Mouse (Mus musculus): ENCODE results near the gene D130043K22Rik.

D130043K22Rik gene

DNA sequence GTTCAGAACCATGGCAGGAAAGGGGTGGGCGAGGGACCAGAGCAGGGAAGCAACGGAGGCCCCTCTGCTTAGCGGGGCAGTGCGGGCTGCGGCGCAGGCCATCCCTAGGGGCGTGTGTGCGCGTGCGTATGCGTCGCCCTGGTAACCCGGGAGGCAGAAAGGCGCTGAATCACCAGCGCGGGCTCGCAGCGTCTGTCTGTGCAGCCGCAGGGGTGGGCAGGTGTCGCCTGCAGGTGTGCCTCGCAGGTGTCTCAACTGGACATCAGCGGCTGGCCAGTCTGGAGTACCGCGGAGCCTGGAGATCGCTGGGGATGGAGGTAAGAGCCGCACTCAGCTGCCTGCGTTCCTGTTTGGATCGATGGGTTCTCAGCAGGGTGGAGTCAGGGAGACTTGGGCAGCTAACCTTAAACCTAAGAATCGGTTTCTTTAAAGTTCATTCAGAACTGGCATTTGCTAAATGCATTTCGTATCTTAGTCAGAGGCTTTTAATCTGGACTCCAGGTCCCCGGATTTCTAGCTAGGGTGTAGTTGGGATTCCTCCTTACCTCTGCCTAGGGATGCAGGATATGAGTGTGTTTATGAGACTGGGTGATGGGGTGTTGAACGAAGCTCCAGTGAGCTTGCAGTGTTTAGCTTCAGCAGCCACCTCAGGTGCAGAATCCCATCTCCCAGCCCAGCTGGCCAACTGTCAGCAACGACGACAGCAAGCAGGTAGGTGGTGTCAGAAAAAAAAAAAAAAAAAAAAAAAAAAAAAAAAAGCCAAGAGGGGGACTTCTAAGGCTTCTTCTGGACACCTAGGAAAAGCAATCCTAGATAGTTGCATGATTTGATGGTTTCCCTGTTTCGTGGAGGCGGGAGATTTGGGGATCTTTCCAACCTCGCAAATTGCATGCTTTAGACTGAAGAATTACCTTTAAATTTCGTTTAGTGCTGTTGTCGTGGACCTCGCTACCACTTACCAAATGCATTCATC is at the start of gene D130043K22Rik:
TSS of gene D130043K22Rik (plus strand) at position 153 of the 973 bp plus-strand sequence.
- peak; percentile 67 for DNase-seq

DNA sequence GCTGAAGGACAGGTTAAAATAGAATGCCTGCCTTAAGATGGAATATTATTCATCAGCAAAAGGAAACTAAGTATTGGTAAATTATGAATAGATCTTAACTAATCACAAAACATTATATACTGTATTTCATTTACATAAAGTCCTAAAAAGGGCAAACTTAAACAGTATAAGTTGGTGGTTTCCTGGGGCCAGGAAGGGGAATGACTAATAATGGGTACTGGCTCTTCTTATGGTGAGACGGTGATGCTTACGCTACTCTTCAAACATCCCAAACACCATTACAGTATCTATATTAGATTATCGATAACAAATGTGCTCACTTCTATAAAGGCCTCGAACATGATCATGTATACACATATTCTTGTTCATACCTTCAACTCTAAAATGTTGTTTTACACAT is 46.2 kb upstream of the D130043K22Rik start:
- no peak for DNase-seq

DNA sequence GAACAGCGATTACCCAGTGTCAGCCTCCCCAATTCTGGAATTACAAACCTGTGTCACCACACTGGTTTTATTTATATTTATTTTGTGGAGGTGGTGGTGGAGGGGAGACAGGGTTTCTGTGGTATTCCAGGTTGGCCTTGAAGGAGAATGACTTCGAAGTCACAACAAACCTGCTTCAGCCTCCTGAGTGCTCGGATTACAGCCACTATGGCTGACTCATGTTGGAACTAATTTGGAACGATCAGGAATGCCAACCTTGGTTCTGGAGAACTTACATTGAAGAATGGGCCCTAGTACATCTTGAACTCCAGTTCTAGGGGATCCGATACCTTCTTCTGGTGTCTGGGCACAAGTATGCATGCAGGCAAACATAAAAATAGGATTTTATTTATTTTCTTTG is 45.6 kb upstream of the D130043K22Rik start:
- DNase-seq, result no peak

DNA sequence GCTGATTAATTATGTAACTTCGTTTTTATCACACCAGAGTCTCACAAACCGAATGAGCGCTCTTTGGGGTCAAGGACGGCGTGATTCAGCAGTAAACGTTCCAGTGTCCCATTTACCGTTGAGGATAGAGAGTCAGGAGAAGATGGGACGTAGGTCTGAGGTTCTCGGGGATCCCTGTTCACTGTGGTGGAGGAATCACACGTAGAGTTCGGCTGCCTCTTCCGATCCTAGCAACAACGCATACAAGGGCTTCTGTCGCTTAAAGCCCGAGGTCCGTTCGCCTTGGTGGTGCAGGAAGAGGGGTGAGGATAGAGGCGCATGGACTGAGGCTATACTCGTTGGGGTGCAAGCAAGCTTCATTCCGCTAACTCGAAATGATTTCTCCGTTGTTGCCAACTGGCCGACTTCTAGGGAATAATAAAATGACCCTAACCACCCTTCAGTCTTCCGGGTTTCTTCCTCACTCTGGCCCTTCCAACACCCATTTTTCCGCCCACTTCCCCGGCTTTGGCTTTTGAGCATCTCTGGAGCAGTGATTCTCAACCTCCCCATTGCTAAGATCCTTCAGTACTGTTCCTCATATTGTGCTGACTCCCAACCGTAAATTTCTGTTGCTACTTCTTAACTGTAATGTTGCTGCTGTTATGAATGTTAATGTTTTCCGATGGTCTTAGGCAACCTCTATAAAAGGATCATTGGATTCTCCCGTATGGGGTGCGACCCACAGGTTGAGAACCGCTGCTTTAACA is 44.8 kb upstream of the D130043K22Rik start:
- DNase-seq, result peak; percentile 52

DNA sequence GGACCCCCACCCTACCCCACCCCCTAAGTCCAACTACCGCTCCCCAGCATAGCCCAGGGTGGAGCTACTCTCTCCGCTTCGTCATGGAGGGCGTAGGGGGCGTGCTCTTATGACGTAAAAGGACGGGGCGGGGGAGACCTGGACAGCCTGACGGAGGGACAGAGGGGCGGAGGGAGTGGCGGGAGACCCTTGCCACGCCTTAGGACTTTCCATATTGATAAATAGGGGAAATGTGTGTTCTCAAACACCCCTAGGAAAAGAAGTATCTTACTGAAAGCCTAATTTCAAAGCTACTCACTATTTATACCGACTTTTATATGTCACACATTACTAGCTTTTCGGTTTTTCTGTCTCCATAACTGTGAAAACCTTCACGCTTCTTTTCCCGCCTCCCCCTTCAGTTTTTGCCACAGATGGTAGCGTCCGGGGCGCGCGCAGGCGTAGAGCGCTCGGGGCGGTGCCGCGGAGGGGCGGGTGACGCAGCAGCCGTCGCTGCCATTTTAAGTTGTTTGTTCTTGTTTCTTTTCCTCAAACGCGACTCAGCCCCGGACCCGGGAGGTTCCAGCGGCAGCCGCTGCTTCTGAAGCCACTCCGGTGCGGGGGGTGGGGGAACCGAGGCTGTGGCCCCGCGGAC is 44.1 kb upstream of the D130043K22Rik start:
- peak; percentile 97 for DNase-seq

DNA sequence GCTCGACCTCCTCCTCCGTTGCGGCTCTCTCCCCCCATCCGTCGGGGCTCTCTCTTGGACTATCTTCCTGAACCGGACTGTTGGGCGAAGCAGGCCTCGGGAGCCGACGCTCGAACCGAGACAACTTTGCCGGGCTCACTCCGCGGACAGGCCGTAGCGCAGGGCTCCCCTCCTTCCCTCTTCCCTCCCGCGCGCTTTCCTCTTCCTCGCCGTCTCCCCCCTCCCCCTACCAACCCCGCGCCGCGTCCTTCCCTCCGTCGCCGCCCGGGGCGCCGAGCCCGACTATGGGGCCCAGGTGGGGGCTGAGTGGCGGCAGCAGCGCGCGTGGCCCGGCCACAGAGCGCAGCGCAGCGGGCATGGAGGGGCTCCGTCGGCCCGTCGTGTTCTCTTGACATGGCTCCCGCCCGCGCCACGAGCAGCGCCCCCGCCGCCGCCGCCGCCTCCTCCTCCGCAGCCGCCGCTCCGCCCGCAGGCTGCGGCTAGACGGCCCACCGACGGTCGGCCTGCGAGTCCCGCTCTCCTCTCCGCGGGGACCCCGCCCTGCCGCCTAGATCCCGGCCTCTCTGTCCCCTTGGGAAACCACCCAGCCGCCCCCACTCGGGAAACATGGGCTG is 43.5 kb upstream of the D130043K22Rik start, which contains the start of gene BC005537:
TSS of gene BC005537 (plus strand) at position 350 of the 614 bp plus-strand sequence.
- peak; percentile 84 for DNase-seq

DNA sequence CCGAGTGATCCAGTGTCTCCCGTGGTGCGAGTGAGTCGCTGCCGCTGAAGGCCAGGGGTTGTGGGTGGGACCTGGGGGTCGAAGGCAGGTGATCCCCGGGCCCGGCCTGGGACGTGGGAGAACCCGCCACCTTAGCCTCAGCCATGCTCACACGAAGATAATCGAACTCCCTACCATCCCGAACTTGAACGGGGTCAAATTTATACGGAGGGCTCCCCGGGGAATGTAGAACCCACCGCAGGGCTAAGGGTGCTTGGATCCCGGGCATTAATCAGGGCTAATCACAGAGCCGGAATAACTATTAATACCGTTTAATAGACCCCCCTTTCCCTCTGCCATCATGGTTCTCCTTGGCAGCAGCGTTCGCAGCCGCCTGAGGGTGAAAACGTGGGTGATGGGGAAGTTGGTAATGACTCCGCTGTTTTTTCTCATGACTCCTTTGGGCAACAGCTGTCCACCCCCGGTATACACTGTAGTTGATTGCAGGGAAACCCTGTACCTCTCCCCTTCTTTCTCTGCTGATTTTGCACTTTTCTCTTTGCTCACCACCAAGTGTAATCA is 42.7 kb upstream of the D130043K22Rik start:
- DNase-seq, result peak; percentile 50

DNA sequence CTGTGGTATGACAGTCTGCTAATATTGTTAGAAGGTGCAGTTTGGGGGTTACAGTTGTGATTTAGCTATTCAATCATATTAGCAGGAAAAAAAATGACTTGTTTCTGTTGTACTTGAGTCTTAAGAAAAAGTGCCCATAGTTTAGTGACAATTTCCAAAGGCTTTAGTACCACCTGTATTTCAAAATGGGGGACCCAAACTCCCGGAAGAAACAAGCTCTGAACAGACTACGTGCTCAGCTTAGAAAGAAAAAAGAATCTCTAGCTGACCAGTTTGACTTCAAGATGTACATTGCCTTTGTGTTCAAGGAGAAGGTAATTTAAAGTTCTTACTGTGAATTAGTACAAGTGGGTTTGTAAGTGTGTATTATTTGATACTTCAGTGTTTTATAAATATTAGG is 41.7 kb upstream of the D130043K22Rik start:
- DNase-seq, result no peak

DNA sequence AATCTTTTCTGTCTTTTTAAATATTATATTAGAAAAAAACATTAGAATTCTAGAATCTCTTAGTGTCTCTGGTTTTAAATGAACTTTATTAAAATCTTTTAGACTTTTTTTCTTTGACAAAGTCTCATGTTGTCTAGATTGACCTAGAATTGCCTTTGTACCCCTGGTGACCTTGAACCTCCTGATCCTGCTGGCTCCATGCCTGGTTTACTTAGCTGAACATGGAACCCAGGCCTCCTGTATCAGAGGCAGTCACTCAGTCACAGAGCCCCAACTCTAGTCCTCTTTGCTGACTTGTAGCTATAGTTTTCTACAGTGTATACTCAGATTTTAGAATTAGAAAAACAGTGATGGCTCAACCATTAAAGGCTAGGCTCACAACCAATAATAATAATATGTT is 38.9 kb upstream of the D130043K22Rik start:
- DNase-seq, result no peak

DNA sequence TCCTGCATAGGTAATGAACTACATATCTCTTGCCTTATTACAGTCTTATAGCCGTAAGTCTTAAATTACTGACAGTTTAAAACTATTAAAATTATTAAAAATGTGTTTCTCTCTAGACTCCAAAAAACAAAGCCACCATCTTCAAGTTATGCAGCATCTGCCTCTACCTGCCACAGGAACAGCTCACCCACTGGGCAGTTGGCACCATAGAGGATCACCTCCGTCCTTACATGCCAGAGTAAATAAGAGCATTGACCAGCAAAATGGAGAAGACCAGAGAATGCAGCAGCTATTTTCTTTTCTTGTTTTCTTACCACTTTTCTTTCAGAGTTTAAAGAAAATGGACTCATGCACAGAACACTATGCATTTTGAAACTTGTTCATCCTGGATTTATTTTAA is 32.4 kb upstream of the D130043K22Rik start:
- no peak for DNase-seq

DNA sequence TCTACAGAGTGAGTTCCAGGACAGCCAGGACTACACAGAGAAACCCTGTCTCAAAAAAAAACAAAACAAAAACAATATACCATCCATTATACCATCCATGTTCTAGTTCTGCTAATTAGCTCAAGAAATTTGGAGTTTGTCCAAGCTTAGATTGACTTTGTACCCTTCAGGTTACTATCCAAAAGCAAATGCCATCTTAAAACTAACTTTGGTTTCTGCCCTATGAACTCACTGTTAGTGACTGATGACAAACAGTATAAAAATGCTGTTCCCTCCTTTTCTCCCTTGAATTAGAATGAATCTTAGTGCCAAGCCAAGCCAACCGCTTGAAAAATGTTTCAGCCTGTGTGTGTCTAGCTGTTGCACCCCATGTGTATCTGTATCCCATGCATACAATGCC is 30.3 kb upstream of the D130043K22Rik start:
- no peak for DNase-seq

DNA sequence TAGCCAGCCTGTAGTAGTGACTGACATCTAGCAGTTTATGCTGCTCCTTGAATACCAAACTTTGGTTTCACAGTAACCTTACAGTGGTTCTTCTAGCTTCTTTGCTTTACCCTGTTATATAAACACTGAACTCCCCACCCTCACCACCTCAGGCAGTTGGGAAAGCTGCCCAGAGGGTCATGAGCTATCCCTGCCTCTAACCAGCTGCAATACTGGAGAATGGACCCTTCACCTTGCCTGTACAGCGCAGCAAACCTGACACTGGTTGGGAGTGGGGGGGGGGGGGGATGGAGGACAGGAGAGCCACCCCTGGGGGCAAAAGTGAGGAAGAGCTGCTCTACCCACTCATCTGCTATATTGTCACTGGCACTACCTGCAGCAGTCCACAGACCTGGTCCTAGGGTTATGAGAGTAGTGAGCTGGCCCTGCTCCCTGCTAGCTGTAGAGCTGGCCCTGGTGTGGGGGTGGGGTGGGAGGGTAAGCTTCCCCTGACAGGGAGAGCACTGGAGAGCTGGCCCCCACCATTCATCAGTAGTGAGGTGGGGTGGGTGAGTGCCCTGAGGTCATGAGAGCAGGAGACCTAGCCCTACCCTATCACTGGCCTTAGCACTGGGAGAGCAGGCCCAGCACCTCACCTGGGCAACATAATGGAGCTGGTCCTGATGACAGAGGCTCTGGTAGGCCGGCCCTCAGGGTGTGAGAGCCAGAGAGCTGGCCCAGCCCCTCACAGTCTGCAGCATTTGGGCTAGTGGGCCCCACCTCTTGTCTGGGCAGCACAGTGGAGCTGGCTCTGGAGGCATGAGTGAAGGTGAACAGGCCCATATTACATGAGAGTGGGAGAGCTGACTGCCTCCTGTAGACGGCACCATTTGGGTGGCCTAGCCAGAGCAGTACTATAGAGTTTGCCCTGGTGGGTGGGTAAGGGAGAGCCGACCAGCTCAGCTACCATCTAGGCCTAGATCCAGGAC is 28.5 kb upstream of the D130043K22Rik start:
- peak; percentile 16 for DNase-seq

DNA sequence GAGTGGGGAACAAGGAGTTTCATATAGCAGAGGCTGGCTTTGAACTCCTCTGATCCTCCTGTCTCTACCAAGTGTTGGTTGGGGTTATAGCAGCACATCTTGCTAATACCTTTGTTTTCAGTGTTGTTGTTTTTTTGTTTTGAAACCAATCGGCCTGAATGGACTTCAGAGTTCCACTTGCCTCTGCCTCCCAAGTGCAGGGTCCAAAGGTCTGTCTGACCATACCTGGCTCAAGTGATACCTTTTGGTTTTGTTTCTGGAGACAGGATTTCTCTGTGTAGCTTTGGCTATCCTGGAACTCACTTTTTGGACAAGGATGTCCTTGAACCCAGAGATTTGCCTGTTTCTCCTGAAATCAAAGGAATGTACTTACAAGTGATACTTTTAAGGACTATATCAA is 25.0 kb upstream of the D130043K22Rik start:
- no peak for DNase-seq

DNA sequence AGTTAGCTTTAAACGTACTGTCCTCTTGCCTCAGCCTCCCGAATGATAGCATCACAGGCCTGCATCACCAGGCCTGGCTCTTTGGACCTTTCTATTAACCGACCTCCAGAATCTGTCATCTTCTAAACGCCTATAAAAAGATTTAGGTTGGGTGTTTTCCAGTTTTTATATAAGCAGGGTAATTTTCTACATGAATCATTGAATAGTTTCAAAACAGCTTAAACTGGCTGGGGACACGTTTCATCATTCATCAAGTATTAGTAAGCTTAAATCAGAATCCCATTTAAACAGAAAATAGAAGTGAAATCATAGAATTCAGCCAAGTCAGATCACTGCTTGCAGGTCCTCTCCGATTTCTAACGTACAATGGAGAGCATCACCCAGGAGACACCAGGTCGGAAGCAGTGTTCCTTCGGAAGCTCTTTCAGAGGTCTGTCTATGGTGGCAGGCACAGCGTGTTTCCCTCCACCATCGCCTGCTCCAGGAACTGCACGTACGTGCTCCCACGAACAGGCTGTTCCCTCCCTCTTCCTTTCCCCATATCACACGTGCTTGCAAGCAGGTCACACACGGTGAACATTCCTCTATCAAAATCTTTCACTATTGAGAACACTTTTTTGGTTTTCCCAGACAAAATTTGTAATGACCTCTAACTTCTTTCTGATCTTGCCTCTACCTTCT is 22.1 kb upstream of the D130043K22Rik start:
- DNase-seq, result no peak

DNA sequence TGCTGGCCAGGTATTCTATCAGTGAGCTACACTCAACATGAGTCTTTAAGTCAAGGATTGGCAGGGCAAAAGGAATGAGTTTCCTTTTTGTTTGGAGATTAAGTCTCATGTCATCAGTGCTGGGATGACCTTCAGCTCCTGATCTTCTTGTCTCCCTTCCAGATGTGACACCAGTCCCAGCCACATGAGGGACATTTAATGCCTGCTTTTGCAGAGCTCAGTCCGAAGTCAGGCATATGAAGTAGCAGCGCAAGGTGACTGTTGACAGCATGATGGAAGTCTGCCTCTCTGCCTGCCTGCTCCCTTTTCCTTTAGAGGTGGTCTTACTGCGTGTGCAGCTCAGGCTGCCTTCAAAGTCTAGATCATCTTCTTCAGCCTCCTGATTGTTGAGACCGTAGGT is 20.3 kb upstream of the D130043K22Rik start:
- no peak for DNase-seq

DNA sequence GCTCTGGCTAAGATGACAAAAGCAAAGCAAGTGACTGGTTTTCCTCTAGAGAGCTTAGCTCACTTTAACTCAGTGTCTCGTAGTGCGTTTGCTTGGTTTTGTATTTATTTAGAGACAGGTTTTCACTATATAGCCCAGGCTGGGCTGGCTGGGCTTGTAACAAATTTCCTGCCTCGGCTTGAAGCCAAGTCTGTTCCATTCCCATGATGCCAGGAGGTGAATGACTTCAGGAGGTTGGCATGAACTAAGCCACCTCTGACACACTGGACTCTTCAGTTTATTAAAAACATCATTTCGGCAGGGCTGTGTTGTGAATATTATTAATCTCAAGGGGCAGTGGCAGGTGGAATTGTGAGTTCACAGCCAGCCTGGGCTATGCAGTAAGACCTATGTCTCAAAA is 19.3 kb upstream of the D130043K22Rik start:
- DNase-seq, result no peak

DNA sequence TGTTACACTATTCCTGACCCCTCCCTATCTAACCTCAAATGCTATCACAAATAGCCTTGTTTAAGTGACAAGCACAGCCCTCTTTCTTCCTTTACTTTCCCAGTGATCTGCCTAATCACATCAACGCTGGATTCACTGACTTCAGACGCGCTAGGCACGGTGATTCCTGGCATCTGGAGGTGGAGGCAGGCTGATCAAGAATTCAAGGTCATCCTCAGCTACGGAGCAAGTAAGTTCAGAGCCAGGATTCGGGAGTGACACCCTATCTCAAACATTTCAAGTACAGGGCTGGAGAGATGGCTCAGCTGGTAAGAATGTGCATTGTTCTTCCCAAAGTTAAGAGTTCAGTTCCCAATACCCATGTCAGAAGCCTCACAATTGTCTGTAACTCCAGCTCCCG is 18.8 kb upstream of the D130043K22Rik start:
- DNase-seq, result no peak

DNA sequence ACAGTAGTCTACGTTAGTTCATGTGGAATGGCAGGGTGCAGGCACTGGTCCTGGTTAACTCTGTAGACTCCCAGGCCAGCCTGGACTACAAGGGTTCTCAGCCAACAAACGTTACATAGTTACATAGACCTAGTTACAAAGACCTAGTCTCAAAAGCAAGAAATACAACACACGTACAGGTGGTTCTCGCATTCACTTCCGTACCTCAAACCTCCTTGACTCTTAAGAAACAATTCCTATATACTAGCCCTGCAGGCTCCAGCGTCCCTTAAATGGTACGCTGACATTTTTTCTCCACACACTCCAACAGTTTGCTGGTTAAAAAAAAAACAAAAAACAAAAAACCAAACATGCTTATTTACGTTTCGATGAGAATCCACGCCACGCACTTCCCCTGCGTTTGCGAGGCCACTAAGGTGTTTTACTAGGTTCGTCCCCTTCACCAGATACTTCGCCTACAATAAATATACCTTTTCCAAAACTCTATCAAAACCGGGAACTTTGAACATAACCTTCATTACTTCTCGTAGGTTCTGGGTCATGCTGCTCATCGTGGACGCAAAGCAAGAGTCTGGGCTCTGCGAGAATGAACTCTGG is 14.1 kb upstream of the D130043K22Rik start:
- no peak for DNase-seq

DNA sequence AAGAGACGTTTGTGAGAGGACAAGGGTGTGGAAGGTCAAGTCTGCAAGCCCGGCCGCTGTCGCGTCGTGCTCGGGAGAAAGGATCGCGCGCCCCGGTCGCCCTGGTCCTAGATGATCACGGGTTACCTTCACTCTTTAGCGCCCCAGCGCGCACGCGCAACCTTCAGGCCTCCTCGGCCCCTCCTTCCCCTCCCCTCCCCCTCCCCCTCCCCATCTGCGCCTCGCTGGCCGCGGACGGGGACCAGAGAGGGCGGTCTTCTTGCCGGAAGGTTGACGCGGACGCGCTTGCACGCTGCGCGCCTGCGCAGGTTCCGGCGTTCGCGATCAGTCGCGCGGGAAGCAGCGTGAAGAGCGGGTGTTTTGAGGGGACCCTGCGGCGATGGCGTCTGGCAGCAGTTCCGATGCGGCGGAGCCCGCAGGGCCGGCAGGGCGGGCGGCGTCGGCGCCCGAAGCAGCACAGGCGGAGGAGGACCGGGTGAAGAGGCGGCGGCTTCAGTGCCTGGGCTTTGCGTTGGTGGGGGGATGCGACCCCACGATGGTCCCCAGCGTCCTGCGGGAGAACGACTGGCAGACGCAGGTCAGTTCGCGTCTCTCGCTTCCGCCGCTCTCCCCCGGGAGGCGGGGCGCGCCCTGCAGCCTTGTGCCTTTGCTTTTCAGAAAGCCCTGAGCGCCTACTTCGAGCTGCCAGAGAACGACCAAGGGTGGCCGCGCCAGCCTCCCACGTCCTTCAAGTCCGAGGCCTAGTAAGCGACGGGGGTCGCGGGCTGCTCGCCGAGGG is 13.4 kb upstream of the D130043K22Rik start, which contains the start of the genes Acot13 and Tdp2:
TSS of gene Acot13 (minus strand) at position 188 of the 778 bp plus-strand sequence.
TSS of gene Tdp2 (plus strand) at position 327 of the 778 bp plus-strand sequence.
- DNase-seq, result peak; percentile 97

All from thymus, postnatal 4 days (tissue).